Mouse (Mus musculus): ENCODE results near the gene Slc5a5.

The Slc5a5 gene

DNA sequence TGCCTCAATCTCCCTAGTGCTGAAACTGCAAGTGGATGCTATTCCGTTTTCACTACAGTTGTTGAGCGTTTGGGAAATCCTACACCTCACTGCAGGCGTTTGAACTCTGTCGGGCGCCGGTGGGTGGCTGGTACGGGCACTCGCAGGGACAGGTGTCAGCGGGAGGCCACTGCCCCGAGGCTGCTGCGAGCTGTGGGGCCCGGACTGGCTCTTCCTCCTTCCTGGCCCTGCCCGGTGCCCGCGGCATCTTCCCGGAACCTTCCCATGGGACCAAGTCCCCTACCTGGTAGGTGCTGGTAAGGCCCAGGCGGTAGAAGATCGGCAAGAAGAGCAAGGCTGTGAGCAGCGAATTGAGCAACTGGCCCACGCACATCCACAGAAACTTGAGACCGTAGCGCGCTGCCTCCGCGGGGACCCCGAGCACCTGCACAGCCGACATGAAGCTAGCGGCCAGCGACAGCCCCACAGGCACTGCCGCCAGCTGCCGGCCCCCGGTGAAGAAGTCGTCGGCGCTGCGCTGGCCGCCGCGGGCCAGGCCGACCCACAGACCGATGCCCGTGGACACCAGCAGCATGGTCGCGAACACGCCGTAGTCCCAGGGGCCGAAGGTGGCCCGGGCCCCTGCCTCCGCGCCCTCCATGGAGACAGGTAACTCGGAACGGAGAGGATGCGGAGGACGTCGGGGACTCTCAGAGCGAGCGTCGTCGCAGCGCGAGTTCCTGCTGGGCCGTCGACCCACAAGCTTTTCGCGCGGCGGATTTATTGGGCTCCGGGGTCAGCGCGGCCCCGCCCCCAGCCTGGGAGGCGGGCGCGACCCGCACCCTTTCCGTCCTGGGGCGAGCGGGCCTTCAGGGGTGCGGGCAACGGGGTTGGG is at the start of gene Slc5a5:
Gene Slc5a5, minus strand, starts transcription at position 736 of the 874 bp plus-strand sequence.
- no peak for DNase-seq (ENCODE audit: low spot score)

- DNase-seq (ENCODE audit: low spot score) = peak; percentile 33
Measured at GRCm38 (mm10) chr8:70941478-70941877, 48.9 kb upstream of the Slc5a5 start.

- DNase-seq (ENCODE audit: low spot score) = peak; percentile 16
Measured at GRCm38 (mm10) chr8:70937200-70937599, 44.6 kb upstream of the Slc5a5 start.

DNA sequence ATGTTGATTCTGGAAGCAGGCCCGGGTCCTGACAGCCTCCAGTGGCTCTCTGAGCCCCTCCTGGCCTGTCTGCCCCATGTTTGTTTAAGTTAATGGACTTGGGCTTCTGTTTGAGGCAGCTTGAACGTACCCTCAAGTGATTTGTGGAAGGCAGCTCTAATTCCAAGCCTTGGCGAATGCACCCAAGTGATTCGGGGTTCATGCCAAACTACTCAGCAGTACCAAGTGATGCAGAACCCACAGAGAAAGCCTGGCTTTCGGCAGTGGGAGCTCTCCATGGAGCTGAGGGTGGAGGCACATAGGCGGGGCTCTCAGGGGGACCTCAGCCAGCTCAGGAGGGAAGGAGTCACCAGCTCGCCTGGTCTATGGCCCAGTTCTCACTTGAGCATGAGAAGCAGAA is 42.2 kb upstream of the Slc5a5 start:
- no peak for DNase-seq (ENCODE audit: low spot score)

DNA sequence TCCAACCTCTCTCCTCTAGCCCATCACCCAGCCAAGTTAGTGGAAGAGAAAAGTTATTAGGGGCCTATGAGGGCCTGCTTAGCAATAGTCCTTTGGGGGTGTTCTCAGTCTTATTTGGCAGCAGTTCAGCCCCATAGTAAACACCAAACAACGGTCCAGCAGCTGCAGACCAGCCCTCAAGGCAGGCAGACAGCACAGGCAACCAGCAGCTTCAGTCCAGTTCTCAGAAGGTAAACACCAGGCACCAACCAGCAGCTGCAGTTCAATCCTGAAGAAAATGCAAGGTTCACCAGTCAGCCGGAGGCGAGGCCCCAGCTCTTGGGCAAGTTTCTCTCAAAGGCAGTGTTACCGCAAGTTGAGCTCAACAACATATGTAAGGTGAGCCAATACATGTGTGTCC is 40.5 kb upstream of the Slc5a5 start:
- no peak for DNase-seq (ENCODE audit: low spot score)

- DNase-seq (ENCODE audit: low spot score) = no peak
Measured at GRCm38 (mm10) chr8:70931731-70932130, 39.2 kb upstream of the Slc5a5 start.

DNA sequence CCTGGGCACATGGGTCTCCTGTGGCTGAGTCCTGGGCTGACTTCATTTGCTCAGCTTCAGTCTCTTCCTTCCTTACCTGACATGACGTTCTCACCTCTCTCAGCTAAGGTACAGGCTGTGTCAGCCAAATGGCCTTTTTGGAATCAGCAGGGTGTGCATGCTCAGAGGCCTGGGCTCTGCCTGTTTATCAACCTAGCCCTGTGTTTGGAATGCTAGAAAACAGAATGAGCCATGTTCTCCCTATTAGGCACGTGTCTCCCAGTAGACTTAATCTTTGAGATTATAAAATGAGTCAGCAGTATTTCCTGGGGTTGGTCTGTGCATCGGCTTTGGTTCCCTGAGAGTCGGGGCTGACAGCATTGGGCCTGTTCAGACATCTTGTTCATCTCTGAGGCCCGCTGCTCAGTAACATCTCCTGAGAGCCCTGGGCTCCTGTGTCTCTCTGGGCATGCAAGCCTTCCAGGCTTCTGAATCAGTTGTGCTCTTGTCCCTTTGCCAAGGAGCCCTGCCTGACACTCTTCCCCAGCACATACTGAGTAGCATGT is 36.3 kb upstream of the Slc5a5 start:
- no peak for DNase-seq (ENCODE audit: low spot score)

GRCm38 (mm10) chr8:70928096-70928495 is 35.5 kb upstream of the Slc5a5 start:
- no peak for DNase-seq (ENCODE audit: low spot score)

DNA sequence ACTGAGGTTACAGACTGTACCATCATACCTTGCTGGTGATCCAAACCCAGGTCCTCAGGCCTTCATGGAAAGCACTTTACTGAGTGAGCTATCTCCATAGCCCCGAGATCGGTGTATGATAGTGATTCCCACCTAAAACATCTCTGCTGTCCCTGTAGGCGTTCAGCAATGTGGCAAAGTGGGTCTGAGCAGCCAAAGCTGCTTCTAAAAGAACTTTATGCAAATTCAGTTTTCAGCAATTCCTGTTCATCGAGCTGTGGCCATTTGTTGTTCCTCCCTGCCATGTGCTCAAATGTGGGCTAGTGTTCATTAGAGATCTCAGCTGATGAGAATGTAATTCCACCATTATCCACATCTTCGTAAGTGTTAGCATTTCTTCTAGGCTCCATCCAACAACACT is 33.8 kb upstream of the Slc5a5 start:
- DNase-seq (ENCODE audit: low spot score) = no peak

DNA sequence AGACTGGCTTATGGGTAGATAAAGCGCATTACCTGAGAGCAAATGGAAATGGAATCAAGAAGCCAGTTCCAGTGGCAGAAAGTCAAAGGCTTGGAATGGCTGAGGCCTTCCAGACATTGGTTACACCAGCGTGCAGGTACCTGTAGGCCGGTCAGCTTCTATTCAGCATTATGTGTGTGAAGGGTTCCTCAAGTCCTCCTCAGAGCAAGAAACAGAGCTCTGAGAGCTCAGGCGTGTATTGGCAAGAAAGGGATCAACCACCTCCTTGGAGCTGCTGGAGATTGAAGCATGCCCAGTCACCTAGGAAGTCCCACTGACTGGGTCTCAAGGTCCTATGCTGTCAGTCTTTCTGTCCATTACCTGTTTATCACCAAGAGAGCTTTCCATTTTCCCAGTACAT is 33.2 kb upstream of the Slc5a5 start:
- no peak for DNase-seq (ENCODE audit: low spot score)

DNA sequence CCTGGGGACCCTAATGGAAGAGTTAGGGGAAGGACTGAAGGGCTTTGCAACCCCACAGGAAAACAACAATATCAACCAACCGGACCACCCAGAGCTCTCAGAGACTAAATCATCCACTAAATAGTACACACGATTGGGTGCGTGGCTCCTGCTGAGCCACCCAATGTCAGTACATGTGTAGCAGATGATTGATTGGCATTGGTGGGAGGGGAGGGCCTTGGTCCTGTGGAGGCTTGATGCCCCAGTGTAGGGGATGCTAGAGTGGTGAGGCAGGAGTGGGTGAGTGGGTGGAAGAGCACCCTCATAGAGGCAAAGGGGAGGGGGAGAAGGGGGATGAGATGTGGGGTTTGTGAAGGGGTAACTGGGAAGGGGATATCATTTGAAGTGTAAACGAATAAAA is 31.6 kb upstream of the Slc5a5 start:
- DNase-seq (ENCODE audit: low spot score) = no peak

- peak; percentile 38 for DNase-seq (ENCODE audit: low spot score)
Measured at GRCm38 (mm10) chr8:70920049-70920922, 27.7 kb upstream of the Slc5a5 start.

GRCm38 (mm10) chr8:70914704-70915103 is 22.1 kb upstream of the Slc5a5 start:
- DNase-seq (ENCODE audit: low spot score) = no peak

- peak; percentile 39 for DNase-seq (ENCODE audit: low spot score)
Measured at GRCm38 (mm10) chr8:70913523-70913922, 21.0 kb upstream of the Slc5a5 start.

- peak; percentile 38 for DNase-seq (ENCODE audit: low spot score)
Measured at GRCm38 (mm10) chr8:70912955-70913354, 20.4 kb upstream of the Slc5a5 start.

DNA sequence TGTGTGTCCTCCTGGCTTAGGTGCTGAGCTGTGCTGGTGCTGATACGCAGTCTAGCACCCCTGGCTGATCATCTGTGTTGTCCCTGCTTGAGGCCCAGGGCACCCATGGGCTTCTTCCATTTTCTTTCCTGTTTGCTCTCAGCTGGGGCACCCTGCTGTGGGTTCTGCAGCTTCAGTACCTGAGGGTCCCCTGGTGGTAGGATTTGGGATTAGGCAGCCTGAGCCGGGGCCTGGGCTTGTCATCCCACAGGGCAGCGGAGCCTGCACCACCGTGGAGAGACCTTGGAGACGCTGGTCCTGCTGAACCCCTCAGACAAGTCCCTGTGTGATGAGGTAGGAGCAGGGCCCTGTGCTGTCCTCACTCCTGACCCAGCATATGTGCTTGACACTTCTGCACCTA is 19.0 kb upstream of the Slc5a5 start:
- peak; percentile 50 for DNase-seq (ENCODE audit: low spot score)

GRCm38 (mm10) chr8:70907518-70907917 is 15.0 kb upstream of the Slc5a5 start:
- DNase-seq (ENCODE audit: low spot score) = no peak

DNA sequence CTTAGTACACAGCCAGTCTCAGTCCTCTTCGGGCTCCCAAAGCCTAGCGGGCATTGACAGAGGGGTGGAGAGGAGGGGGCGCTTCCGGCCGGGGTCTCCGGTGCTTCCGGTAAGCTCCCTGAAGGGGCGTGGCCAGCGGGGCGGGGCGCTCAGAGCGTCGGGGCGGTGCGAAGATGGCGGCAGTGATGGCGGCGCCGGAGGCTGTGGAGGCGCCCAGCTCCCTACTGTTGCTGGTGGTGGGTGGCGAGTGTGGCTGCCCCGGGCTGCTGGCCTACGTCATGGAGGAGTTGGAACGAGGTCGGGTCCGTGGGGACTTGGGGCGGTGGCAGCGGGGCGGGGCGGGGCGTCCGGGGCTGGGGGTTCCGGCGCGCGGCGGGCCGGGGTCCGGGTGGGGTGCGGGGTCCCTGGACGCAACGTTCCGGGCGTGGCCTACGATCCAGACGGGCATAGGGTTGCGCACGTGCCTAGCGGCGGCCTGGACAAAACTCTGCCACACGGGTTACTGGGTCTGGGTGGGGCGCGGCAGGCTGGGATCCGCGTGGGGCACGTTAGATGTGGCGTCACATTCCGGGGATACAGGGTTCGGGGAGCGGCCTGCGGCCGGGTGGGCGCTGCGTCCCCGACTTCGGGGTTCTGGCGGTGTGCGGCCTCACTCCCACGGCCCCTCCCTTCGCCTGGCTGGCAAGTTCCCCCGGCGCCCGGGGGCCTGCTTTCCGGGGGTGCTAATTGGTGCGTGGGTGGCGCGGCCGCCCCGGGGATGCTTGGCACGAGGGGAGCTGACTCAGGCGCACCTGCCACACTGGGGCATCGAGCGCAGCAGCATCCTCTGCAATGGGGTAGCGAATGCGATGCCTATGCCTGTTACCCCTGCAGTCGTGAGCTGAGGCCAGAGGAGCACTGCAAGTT is 13.5 kb upstream of the Slc5a5 start, which contains the start of gene Map1s:
Gene Map1s, plus strand, starts transcription at position 102 of the 906 bp plus-strand sequence.
- peak; percentile 93 for DNase-seq (ENCODE audit: low spot score)

DNA sequence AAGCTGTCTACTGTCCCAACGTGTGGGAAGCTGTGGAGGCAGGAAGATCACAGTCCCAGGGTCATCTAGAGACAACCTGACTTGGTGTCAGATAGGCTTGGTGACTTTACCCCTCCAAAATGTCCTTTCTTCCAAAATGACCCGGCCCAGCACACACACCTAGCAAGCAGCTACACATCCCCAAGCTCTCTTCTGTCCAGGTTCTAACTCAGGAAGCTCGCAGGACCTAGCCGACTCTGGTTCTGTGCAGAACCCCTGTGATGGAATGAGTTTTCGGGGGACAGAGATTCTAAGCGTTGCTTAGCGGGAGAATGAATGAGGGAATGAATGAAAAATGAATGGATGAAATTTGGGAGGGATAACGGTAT is 12.9 kb upstream of the Slc5a5 start:
- DNase-seq (ENCODE audit: low spot score) = peak; percentile 33

DNA sequence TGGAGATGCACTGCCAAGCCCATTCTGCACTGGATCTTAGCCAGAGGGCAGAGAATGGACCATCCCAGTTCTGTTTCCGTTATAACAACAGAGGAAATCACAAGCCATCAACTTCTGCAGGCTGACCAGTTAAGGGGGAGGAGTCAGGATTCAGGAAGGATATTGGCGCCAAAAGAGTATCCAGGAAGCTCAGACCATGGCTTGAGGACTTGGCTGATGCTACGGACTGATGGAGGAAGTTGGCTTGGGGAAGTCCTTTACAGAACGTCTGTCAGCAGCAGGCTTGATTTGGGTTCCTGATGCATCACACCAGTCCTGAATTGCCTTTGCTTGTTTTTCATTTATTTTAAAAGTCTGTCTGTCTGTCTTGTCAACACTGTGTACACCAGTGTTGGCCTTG is 12.0 kb upstream of the Slc5a5 start:
- DNase-seq (ENCODE audit: low spot score) = no peak

- no peak for DNase-seq (ENCODE audit: low spot score)
Measured at GRCm38 (mm10) chr8:70903582-70903981, 11.0 kb upstream of the Slc5a5 start.

DNA sequence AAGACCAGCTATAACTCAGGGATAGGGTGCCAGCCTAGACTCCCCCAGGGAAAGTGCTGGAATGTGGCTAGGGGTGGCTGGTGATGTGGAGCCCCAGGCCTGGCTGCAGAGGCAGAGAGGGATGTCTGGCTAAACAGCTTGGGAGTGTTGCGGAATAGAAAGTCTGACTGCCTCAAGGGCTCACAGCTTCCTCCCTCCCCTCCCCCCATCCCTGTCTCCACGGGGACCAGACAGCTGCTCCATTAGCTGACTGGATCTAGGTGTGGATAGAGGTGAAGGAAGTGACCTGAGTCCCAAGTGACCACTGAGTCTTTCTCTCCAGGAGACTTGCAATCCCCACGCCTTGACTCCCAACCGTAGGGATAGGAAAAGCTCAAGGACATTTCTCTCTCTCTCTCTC is 10.6 kb upstream of the Slc5a5 start:
- DNase-seq (ENCODE audit: low spot score) = no peak

Data from testis, postnatal 10 days (tissue).